Mouse (Mus musculus) hindbrain, postnatal 0 days (tissue): ENCODE measurements at regions not wholly inside any gene's neighbourhood (a gene's known extent, or its start where the extent isn't known, plus 50 kb on each side); places are given as distances from the start of the nearest gene placed in this dataset.

Source experiments
- ATAC-seq: fragments of 200-750 bp; cut with Nextera tagmentation; 2 replicates; pipeline ENCODE4 v1.8.0; 2017; ENCODE audit warnings: mild to moderate bottlenecking, moderate TSS enrichment, moderate library complexity
- DNase-seq: peaks from one replicate; pipeline ENCODE4 v3.0.0-alpha.2; 2015; ENCODE audit warnings: low spot score
- H3K27ac ChIP-seq: fragments of 300-500 bp; sonication (generic); 2 replicates; pipeline ENCODE4 v1.5.1; 2014; ENCODE audit warnings: mild to moderate bottlenecking
- H3K27me3 ChIP-seq: fragments of 300-500 bp; sonication (generic); 2 replicates; pipeline ENCODE4 v1.6.1; 2014; ENCODE audit warnings: low read length, mixed read lengths; ENCODE audit not compliant: insufficient read depth
- H3K36me3 ChIP-seq: fragments of 300-500 bp; sonication (generic); 2 replicates; pipeline ENCODE4 v1.6.1; 2014; ENCODE audit warnings: low read length, mixed read lengths; ENCODE audit not compliant: insufficient read depth
- H3K4me1 ChIP-seq: fragments of 300-500 bp; sonication (generic); 2 replicates; pipeline ENCODE4 v1.6.1; 2014; ENCODE audit warnings: antibody characterized with exemption, low read length, mixed read lengths; ENCODE audit not compliant: insufficient read depth
- H3K4me2 ChIP-seq: fragments of 300-500 bp; sonication (generic); 2 replicates; pipeline ENCODE4 v1.6.1; 2014; ENCODE audit warnings: low read depth, mild to moderate bottlenecking, low read length, moderate library complexity, mixed read lengths
- H3K4me3 ChIP-seq: fragments of 300-500 bp; sonication (generic); 2 replicates; pipeline ENCODE4 v1.5.1; 2014; ENCODE audit warnings: low read length
- H3K9ac ChIP-seq: fragments of 300-500 bp; sonication (generic); replicated peaks from 2 replicates; pipeline ENCODE4 v1.6.1; 2014; ENCODE audit warnings: mild to moderate bottlenecking, low read length, moderate library complexity, mixed read lengths
- H3K9me3 ChIP-seq: fragments of 300-500 bp; sonication (generic); 2 replicates; pipeline ENCODE4 v1.6.1; 2016; ENCODE audit warnings: low read length, mixed read lengths
- CTCF ChIP-seq: IDR thresholded peaks from 2 replicates; pipeline ENCODE4 v1.5.1; 2016; ENCODE audit warnings: antibody characterized with exemption, control low read depth, low read depth
- WGBS: fragments of 180-500 bp; shearing (Covaris S2); extraction: QIAGEN DNeasy Blood & Tissue Kit; methylation state at CpG from one replicate; pipeline ENCODE4 v1.1.7; 2014; 5-methylcytosine and 5-hydroxymethylcytosine counted together

- Histone ChIP-seq H3K27me3 (no peaks in the 10 kb centered on the region), H3K4me1 (no peaks in the 10 kb centered on the region), H3K9ac (no peak overlapping the region), H3K27ac (no peak overlapping the region), H3K9me3 (no peaks in the 10 kb centered on the region), H3K36me3 (no peaks in the 10 kb centered on the region), H3K4me3 (no peak overlapping the region), H3K4me2 (no peak overlapping the region)
- DNase-seq (no peak), ATAC-seq (no peak)
- no peak for TF ChIP-seq CTCF
- WGBS = 70% methylated on average over 10 of the region's 10 CpGs
Measured at GRCm38 (mm10) chr6:31106144-31106836, 147.4 kb upstream of the Klf14 start.

- WGBS = 88% methylated on average over 10 of the region's 10 CpGs
Measured at GRCm38 (mm10) chr6:31106856-31107359, 148.0 kb upstream of the Klf14 start.

GRCm38 (mm10) chr6:31107360-31107759 lies 148.5 kb upstream of the Klf14 start:
- no peaks in the 10 kb centered on the region for H3K36me3 ChIP-seq
- H3K4me2 ChIP-seq = no peak overlapping the region
- no peak for TF ChIP-seq CTCF
- ATAC-seq (no peak), DNase-seq (no peak)
- H3K9me3 ChIP-seq = no peaks in the 10 kb centered on the region
- WGBS = 94% methylated on average over 4 of the region's 4 CpGs
- H3K9ac ChIP-seq = no peak overlapping the region
- H3K27ac ChIP-seq = no peak overlapping the region
- no peaks in the 10 kb centered on the region for H3K4me1 ChIP-seq
- H3K4me3 ChIP-seq = no peak overlapping the region
- no peaks in the 10 kb centered on the region for H3K27me3 ChIP-seq

More at GRCm38 (mm10) chr6:31106856-31107359, 148.0 kb upstream of the Klf14 start:
- H3K27ac ChIP-seq = no peak overlapping the region
- no peaks in the 10 kb centered on the region for H3K9me3 ChIP-seq
- H3K4me3 ChIP-seq = no peak overlapping the region
- H3K36me3 ChIP-seq = no peaks in the 10 kb centered on the region
- no peak overlapping the region for H3K9ac ChIP-seq
- H3K27me3 ChIP-seq = no peaks in the 10 kb centered on the region
- TF ChIP-seq CTCF = no peak
- H3K4me1 ChIP-seq = no peaks in the 10 kb centered on the region
- no peak for DNase-seq
- no peak for ATAC-seq
- no peak overlapping the region for H3K4me2 ChIP-seq

GRCm38 (mm10) chr6:31107916-31108685 lies 149.2 kb upstream of the Klf14 start:
- no peak for ATAC-seq
- Histone ChIP-seq H3K36me3 (no peaks in the 10 kb centered on the region), H3K4me1 (no peaks in the 10 kb centered on the region), H3K27ac (no peak overlapping the region), H3K27me3 (no peaks in the 10 kb centered on the region), H3K4me3 (no peak overlapping the region), H3K9me3 (no peaks in the 10 kb centered on the region), H3K9ac (no peak overlapping the region), H3K4me2 (no peak overlapping the region)
- 83% methylated on average over 5 of the region's 5 CpGs for WGBS
- TF ChIP-seq CTCF = no peak
- no peak for DNase-seq

GRCm38 (mm10) chr6:31109604-31110003 lies 150.7 kb upstream of the Klf14 start:
- Histone ChIP-seq H3K36me3 (no peaks in the 10 kb centered on the region), H3K27ac (no peak overlapping the region), H3K9ac (no peak overlapping the region), H3K4me2 (no peak overlapping the region), H3K9me3 (no peaks in the 10 kb centered on the region), H3K27me3 (no peaks in the 10 kb centered on the region), H3K4me1 (no peaks in the 10 kb centered on the region), H3K4me3 (no peak overlapping the region)
- TF ChIP-seq CTCF = no peak
- ATAC-seq (no peak), DNase-seq (no peak)
- 89% methylated on average over 4 of the region's 4 CpGs for WGBS

- no peak overlapping the region for H3K4me2 ChIP-seq
- no peak for ATAC-seq
- no peak for TF ChIP-seq CTCF
Measured at GRCm38 (mm10) chr6:31112293-31113077, 153.6 kb upstream of the Klf14 start.

More at GRCm38 (mm10) chr6:31112293-31113077, 153.6 kb upstream of the Klf14 start:
- H3K4me1 ChIP-seq = no peaks in the 10 kb centered on the region
- H3K9ac ChIP-seq = no peak overlapping the region
- no peak overlapping the region for H3K27ac ChIP-seq
- WGBS = 64% methylated on average over 13 of the region's 13 CpGs
- no peaks in the 10 kb centered on the region for H3K36me3 ChIP-seq
- no peaks in the 10 kb centered on the region for H3K27me3 ChIP-seq
- no peak overlapping the region for H3K4me3 ChIP-seq
- no peaks in the 10 kb centered on the region for H3K9me3 ChIP-seq
- DNase-seq = no peak
